Mouse (Mus musculus) ES-Bruce4 (cell line): Measurements from ENCODE around the gene Pamr1. TPM values are rescaled to one million over a fixed set of nuclear protein-coding genes. Genes with fewer than 3 reads are reported as not detected.

ENCODE experiments used
- H3K27ac ChIP-seq: 2 replicates; pipeline ENCODE4 v1.5.1; 2012; ENCODE audit warnings: low read length, inconsistent platforms; ENCODE audit not compliant: insufficient read depth
- H3K27me3 ChIP-seq: 2 replicates; pipeline ENCODE4 v1.6.1; 2012; ENCODE audit warnings: mild to moderate bottlenecking, low read length, inconsistent platforms; ENCODE audit not compliant: control insufficient read depth, poor library complexity, insufficient read depth, severe bottlenecking
- H3K36me3 ChIP-seq: 2 replicates; pipeline ENCODE4 v1.6.1; 2012; ENCODE audit warnings: inconsistent platforms, mild to moderate bottlenecking, low read length, moderate library complexity; ENCODE audit not compliant: control insufficient read depth, poor library complexity, insufficient read depth, severe bottlenecking
- H3K4me1 ChIP-seq: one replicate; pipeline ENCODE4 v1.8.1; 2011; ENCODE audit warnings: low read length; ENCODE audit not compliant: control insufficient read depth, insufficient read depth
- H3K4me3 ChIP-seq: 2 replicates; pipeline ENCODE4 v1.5.1; 2011; ENCODE audit warnings: low read depth, mild to moderate bottlenecking, low read length
- H3K9ac ChIP-seq: 2 replicates; pipeline ENCODE4 v1.6.1; 2012; ENCODE audit warnings: low read depth, mild to moderate bottlenecking, inconsistent platforms; ENCODE audit not compliant: poor library complexity, severe bottlenecking
- H3K9me3 ChIP-seq: replicated peaks from 2 replicates; pipeline ENCODE4 v1.6.1; 2012; ENCODE audit warnings: mild to moderate bottlenecking, low read length, inconsistent platforms; ENCODE audit not compliant: control insufficient read depth, poor library complexity, insufficient read depth, severe bottlenecking
- CTCF ChIP-seq: IDR thresholded peaks from one replicate; pipeline ENCODE4 v1.8.1; 2011; ENCODE audit warnings: low read depth, low read length
- EP300 ChIP-seq: IDR thresholded peaks from 2 replicates; pipeline ENCODE4 v1.6.1; 2011; ENCODE audit warnings: low read depth, low read length; ENCODE audit not compliant: insufficient read depth
- POLR2A ChIP-seq: IDR thresholded peaks from one replicate; pipeline ENCODE4 v1.8.1; 2011; ENCODE audit warnings: low read length; ENCODE audit not compliant: insufficient read depth
- polyA plus RNA-seq: library from polyadenylated mRNA; stranded (reverse); fragments of >200 nt; gene quantifications from 2 replicates; pipeline ENCODE4 v1.2.4, GENCODE M21; 2011; ENCODE audit warnings: low read depth; ENCODE audit not compliant: missing spikeins, insufficient read depth, insufficient read length

Pamr1 gene
- polyA plus RNA-seq, 1 experiment, result 0.21 TPM

GRCm38 (mm10) chr2:102685371-102686107 lies 135.7 kb downstream of the Pamr1 start:
- no peak overlapping the region for H3K4me3 ChIP-seq
- H3K36me3 ChIP-seq, result no peaks in the 10 kb centered on the region
- H3K9me3 ChIP-seq, result no peaks in the 10 kb centered on the region
- H3K27me3 ChIP-seq, result no peaks in the 10 kb centered on the region
- H3K27ac ChIP-seq, result no peak overlapping the region
- H3K4me1 ChIP-seq, result no peaks in the 10 kb centered on the region
- TF ChIP-seq CTCF, result no peak
- no peak for TF ChIP-seq POLR2A
- no peak for TF ChIP-seq EP300
- no peak overlapping the region for H3K9ac ChIP-seq

- Histone ChIP-seq H3K9me3 (no peaks in the 10 kb centered on the region), H3K27ac (no peak overlapping the region), H3K4me3 (no peak overlapping the region), H3K4me1 (no peaks in the 10 kb centered on the region), H3K27me3 (no peaks in the 10 kb centered on the region), H3K36me3 (no peaks in the 10 kb centered on the region), H3K9ac (no peak overlapping the region)
- TF ChIP-seq POLR2A (no peak), CTCF (no peak), EP300 (no peak)
Observed at GRCm38 (mm10) chr2:102686108-102686450, 136.3 kb downstream of the Pamr1 start.

Other genes starting within 250 kb of the Pamr1 start
- gene Trim44, start 142.2 kb upstream of the Pamr1 start, polyA plus RNA-seq, result 53.9 and 56.5 TPM in 2 replicates
- gene Fjx1, start 97.5 kb upstream of the Pamr1 start, polyA plus RNA-seq, result 1.9 and 2.7 TPM in 2 replicates
- 0.09 and 1.3 TPM in 2 replicates for gene Slc1a2, start 108.6 kb downstream of the Pamr1 start, polyA plus RNA-seq